Mouse (Mus musculus) brain, embryonic 14.5 days (tissue): ENCODE data around the gene Stra6. TPM values are rescaled to one million over a fixed set of nuclear protein-coding genes. Genes with fewer than 3 reads are reported as not detected.
A peak's percentile ranks its signal among the peaks of the same experiment; 100 is the strongest.

Source experiments
- DNase-seq: peaks from one replicate; pipeline ENCODE4 v3.0.0-alpha.2; 2011; ENCODE audit warnings: low read depth
- CTCF ChIP-seq: fragments of 200-500 bp; IDR thresholded peaks from 2 replicates; pipeline ENCODE4 v1.5.1; 2012; ENCODE audit warnings: inconsistent platforms, mild to moderate bottlenecking, moderate library complexity, borderline replicate concordance; ENCODE audit not compliant: insufficient read depth, insufficient read length; ENCODE audit errors: extremely low read depth
- POLR2A ChIP-seq: fragments of 200-500 bp; IDR thresholded peaks from 2 replicates; pipeline ENCODE4 v1.6.1; 2012; ENCODE audit warnings: mild to moderate bottlenecking, inconsistent platforms, borderline replicate concordance; ENCODE audit not compliant: poor library complexity, insufficient read depth, insufficient read length, severe bottlenecking; ENCODE audit errors: extremely low read depth
- polyA plus RNA-seq: library from polyadenylated mRNA; depleted of rRNA; stranded (reverse); fragments of >200 nt; gene quantifications from 2 replicates; pipeline ENCODE4 v1.2.3, GENCODE M21; 2012; rRNA removed

Stra6 gene
- polyA plus RNA-seq, 1 experiment, result 18.6 TPM

DNA sequence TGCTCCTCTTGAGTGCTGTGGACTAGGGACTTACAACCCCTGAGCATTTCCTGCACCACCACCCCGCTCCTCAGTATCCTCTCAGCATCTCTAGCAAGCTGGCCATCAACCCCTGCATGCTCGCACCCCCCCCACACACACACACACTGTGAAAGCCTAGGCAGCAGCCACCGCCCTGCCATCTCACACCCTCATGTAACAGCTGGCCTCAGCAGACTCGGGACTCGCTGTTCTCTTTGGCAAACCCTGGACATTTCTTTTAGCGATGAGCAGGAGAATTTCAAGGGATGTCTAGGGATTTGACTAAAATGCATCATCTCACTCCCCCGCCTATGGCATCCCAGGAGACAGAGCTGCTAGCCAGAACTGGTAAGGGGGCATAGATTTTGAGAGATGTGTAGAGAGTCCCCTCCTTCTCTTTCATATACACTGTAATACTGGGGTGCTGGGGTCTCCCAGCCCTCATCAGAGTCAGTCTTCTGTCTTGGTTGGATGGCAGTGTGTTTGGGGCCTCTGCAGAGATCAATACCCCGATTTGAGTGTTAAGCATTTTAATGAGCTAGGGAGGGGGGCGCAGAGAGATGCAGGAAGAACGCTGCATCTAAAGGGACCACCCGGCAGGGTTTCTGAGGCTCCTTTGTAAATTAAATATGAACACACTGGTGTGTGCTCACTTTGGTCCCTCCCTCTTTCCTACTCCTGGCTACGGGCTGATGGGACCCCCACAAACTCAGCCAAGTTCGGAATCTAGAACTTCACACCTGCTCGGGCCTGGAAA is 139.3 kb downstream of the Stra6 start:
- no peak for TF ChIP-seq POLR2A
- TF ChIP-seq CTCF, result no peak
- DNase-seq, result peak; percentile 70

Other genes starting within 250 kb of the Stra6 start
- gene Arid3b, start 227.0 kb upstream of the Stra6 start, polyA plus RNA-seq, result 15.4 and 16.6 TPM in 2 replicates
- 125 and 140 TPM in 2 replicates for gene Ubl7, start 152.8 kb upstream of the Stra6 start, polyA plus RNA-seq
- 37.9 and 42.7 TPM in 2 replicates for gene Sema7a, start 123.7 kb upstream of the Stra6 start, polyA plus RNA-seq
- 0.66 and 0.68 TPM in 2 replicates for gene Cyp11a1, start 57.4 kb upstream of the Stra6 start, polyA plus RNA-seq
- 0.89 and 1.2 TPM in 2 replicates for gene Ccdc33, start 55.0 kb downstream of the Stra6 start, polyA plus RNA-seq
- gene Islr, start 140.5 kb downstream of the Stra6 start, polyA plus RNA-seq, result 57.7 and 67.1 TPM in 2 replicates
- gene Islr2, start 140.5 kb downstream of the Stra6 start, polyA plus RNA-seq, result 364 and 418 TPM in 2 replicates
- gene Pml, start 186.0 kb downstream of the Stra6 start, polyA plus RNA-seq, result 6.8 and 7.1 TPM in 2 replicates
- gene Stoml1, start 189.4 kb downstream of the Stra6 start, polyA plus RNA-seq, result 123 and 145 TPM in 2 replicates
- gene Loxl1, start 249.4 kb downstream of the Stra6 start, polyA plus RNA-seq, result 11.8 and 14.4 TPM in 2 replicates